Mouse (Mus musculus) NIH3T3 (cell line): ENCODE data around the gene Sh3tc1.

Experiments
- DNase-seq: peaks from one replicate; pipeline ENCODE4 v3.0.0-alpha.2; 2012; ENCODE audit warnings: low read depth

Sh3tc1 gene

DNA sequence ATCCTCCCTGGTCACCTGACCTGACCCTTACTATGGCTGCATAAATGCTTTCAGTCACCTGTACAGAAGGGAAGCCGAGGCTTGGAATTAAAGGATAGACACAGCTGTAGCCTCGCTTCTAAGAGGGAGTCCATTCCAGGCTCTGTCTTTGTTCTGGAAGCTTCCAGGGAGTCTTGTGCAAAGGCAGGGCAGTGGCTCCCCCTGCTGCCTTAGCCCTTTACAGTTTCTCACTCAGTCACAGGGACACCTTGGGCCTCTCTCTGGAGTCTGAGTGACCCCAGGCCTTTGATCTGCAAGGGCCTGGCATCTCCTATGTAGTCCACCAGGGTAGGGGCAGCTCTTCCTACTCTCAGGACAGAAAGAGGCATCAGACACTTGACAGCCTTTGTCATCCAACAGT lies 58.8 kb downstream of the Sh3tc1 start:
- DNase-seq, result peak; percentile 81

- DNase-seq, result no peak
These were observed 60.3 kb downstream of the Sh3tc1 start, which contains the start of gene Htra3 for GRCm38 (mm10) chr5:35679256-35680155. TSS of gene Htra3 (minus strand) at chr5:35679782.

DNA sequence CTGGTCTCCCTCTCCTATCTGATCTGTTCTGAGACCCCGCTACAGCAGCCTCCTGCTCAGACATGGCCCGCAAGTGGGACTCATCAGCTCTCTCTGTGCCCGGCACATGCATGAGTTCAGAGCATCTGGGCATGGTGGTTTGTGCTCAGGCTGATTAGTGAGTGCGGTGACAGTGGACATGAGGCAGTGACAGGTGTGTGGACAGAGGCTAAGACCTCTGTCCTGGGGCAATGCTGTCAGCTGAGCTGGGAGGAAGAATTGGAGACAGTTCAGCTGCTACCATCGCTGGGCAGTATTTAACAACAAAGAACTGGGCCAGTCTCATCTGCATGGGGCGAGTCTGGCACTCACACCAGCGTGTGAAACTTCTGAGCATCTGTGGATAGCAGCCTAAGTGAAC lies 62.8 kb downstream of the Sh3tc1 start:
- DNase-seq, result no peak

DNA sequence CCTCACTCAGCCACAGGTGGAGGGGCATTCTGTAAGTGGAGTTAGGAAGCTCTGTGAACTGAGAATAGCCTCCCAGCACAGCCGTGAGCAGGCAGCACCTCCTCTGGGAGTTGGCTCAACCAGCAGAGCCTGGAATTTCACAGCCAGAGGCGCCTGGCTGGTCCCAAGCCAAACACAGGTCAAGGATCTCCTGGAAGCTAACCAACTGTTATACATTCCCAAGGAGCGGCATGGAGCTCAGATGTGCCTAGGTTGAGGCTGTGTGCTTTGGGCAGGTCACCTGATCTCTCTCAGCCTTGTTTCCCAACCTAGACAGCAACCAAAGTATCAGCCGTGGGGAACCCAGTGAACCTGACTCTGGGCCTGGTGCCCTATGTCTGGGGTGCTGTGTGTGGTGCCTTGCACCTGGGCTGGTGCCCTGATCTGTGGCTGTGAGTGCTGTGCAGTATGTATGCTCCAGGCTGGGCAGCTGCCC lies 65.7 kb downstream of the Sh3tc1 start:
- peak; percentile 93 for DNase-seq

DNA sequence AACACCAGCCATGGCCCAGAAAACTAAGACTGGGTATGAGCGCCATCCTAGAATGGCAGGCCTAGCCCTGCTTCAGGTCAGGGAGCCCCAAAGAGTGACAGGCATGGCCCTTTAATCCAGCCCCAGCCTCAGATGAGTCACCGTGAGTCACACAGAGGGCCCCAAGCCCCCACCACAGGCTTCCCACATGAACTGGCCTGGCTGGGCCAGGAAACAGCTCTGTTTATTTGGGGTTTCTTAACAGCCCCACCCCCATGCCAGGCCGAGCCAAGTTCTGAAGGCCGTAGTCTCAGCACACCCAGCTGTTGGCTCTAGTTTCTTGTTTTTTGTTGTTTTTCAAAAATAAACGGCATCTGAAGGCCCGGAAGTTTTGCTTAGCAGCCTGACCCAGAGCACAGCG lies 66.7 kb downstream of the Sh3tc1 start:
- DNase-seq, result peak; percentile 97

DNA sequence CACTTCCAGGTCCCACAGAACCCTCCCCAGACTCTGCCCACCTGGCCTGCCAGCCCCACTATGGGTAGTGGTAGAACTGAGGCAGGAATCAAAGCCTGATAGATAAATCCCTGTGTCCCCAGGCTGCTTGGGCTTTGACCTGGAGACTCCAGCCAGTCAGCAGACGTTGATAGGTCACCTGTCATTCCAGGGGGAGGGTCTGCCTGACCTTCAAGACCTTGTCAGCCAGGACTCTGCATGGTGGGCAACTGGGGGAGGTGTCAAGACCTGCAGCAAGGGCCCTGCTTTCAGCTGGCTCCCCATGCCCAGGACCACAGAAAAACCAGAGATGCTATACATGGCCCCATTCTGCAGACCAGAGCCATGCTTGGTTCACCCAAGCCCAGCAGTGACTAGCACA lies 67.2 kb downstream of the Sh3tc1 start:
- DNase-seq, result no peak

- peak; percentile 85 for DNase-seq
These were observed 68.3 kb downstream of the Sh3tc1 start for GRCm38 (mm10) chr5:35671474-35671891.

GRCm38 (mm10) chr5:35670412-35670801 lies 69.4 kb downstream of the Sh3tc1 start:
- DNase-seq, result peak; percentile 58

GRCm38 (mm10) chr5:35669747-35670411 lies 69.9 kb downstream of the Sh3tc1 start:
- peak; percentile 82 for DNase-seq

GRCm38 (mm10) chr5:35666152-35666551 lies 73.6 kb downstream of the Sh3tc1 start:
- DNase-seq, result no peak

DNA sequence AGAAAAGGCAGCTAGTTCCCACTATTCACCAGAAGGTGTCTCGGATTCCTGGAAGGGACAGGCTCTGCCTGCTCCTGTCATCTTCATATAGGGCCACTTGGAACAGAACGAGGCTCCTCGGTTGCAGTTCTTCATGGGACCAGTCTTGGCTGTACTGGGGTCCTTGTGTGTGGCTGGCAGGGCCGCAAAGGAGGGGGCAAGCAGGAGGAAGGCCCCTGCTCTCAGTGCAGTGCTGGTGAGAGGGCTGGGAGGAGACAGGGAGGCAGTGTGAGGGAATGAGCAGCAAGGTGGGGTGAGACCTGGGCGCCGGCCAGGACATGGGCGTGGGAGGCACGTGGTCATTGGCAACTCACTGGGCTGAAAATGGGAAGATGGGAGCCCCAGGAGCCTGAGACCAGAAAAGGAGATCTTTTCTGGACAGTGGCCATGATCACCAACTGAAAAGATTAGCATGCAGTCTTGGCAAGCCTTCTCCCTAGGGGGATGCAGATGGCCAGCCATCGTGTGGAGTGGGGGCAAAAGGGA lies 77.7 kb downstream of the Sh3tc1 start:
- no peak for DNase-seq

DNA sequence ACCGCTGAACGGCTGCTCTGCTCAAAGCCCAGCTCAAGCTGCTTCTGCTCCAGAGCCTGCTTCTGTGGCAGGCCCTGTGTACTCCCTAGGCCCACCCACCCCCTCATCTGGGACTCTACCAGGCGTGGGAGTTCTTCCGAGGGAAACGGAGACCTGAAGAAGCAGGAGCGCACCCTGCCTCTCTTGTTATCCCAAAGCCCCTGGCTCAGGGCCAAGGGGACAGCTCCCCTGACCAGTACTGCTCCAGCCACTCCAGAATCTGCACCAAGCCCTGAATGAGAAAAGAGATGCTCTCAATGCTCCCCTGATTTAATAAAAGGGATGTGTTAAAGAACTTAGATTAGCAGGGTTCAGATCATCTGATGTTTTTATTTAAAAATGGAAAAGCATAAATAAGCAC lies 78.6 kb downstream of the Sh3tc1 start:
- no peak for DNase-seq

DNA sequence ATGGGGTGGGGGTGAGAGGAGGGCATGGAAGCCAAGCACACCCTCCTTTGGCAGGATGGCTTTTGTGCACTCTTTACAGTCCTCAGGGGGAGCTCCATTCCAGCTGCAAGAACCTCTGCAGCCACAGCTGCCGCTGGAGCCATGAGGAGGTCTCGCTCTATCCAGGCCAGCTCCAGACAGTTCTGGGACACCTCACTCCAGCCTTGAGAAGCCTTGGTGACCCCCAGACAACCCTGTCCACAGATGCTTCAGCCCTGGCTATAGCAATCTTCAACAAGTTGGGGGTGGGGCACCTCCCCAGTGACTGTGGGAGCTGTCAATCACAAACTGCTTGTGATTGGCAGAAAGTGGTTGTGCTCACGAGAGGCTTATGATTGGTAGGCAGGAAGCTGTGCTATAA lies 80.3 kb downstream of the Sh3tc1 start:
- DNase-seq, result peak; percentile 27

GRCm38 (mm10) chr5:35655753-35656485 lies 83.9 kb downstream of the Sh3tc1 start:
- DNase-seq, result no peak

DNA sequence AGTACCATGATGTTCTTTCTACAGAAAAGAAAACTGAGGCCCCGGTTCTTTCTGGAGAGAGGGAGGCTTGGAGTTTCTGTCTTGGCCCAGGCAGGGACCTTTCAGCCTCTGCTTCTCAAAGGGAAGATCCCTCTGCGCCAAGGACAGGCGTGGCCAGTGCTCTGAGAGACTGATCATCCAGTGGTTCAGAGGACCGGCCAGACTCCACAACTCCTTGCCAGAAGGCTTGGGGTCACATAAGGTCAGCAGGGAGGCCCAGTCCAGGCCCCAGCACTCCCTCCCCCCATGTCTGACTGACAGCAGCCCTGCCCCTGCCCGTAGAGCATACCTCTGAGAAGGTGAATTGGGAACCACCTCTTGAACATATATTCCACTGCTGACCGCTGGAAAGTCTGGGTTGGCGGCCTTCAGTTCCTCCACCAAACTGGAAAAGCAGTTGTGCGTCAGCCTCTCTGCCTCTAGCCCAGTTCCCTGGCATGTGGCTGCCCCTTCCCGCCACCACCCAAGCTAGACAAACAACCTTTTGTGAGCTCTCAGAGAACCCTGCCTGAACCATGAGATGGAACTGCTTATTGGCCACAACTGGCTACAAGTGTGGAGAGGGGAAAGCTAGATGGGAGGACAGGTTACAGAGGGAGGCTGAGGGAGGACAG lies 85.9 kb downstream of the Sh3tc1 start:
- DNase-seq, result no peak

DNA sequence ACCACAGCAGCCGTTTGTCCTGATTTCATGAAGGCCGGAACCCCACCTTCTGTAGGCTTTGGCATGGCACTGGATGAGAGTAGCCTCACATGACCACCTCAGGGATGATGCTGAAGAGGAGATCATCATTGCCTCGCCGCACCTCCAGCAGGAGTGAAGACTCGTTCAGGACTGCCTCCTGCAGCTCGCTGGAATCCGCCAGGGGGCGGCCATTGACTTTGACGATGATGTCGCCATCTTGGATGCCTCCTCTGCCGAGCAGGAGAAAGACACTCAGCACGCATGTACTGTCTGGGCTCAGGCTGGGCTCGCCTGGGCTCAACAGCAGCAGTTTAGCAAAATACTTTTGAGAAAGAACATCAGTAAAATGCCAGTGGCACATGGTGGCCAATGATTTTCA lies 86.9 kb downstream of the Sh3tc1 start:
- no peak for DNase-seq

- no peak for DNase-seq
These were observed 87.5 kb downstream of the Sh3tc1 start for GRCm38 (mm10) chr5:35652319-35652718.

DNA sequence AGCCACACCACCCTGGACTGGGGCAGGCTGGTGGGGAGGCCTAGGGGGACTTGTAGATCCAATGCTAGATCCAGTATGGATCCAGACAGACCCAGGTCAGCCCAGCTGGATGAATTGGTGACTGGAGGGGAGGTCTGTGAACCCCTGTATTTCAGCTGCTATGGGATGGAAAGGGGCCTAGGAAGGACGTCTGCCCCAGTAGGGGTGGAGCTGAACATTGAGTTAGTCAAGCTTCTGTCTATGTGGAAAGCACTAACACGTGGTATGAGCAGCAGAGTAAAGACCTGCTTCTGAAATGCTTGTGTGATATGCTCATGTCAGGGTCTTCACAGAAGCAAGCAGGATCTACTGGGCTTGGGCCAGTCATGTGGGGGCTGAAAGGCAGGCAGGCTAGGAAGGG lies 91.6 kb downstream of the Sh3tc1 start:
- DNase-seq, result no peak

GRCm38 (mm10) chr5:35647562-35647961 lies 92.2 kb downstream of the Sh3tc1 start:
- DNase-seq, result peak; percentile 80
